Mouse (Mus musculus): ENCODE data around the gene Atp5l.

The Atp5l gene

DNA sequence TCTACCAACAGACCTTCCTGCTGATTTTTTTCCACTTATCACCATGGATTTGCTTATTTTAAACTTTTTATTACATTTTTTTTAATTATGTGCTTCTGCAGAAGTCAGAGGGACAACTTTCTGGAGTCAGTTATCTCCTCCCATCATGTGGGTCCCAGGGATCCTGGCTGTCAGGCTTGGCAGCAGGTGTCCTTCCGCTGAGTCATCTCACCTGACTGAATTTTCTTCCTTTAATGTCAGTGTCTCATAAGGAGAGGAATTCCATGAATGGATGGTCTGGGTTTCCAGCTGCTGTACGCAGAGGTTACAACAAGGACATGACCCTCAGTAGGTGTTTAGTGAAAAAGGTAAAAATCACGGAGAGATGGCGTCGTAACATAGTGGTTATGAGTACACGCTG, 29.3 kb downstream of the Atp5l start:
- DNase-seq: no peak

DNA sequence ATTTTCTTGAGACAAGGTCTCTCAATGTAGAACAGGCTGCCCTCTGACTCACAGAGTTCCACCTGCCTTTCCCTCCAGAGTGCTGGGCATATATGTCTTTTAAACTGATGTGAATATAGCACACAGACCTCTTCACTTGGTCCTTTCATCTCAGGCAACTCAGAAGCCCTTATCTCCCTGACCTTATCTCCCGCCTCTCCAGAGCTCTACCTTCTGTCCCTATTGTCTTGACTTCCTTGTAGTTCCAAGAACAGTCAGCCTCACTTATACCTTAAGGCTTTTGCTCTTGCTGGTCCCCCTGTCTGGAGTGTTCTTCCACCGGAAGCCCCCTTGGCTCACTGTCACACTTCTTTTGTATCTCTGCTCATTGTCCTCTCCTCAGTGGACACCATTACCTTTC, 30.4 kb downstream of the Atp5l start:
- no peak for DNase-seq

DNA sequence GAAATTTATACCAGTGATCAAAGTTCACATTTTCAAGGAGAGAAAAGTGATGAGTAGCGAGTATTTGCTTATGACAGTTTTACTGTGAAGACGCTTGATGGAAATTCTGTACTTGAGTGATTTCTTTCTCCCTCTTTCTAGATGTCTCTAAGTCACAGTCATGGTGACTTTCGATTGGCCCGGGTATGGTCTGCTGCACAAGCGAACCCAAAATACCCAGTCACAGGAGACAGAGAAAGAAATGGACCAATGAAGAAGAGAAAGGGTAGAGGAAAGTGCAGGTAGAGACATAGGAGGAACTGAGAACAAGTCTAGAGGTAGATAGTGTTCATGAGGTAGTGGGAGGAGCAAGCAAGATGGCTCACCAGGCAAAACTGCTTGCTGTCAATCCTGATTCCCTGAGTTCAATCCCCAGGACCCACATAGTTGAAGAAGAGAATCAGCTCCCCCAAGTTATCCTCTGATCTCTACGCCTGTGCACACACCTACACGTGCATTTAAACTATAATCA, 32.4 kb downstream of the Atp5l start:
- DNase-seq: no peak

DNA sequence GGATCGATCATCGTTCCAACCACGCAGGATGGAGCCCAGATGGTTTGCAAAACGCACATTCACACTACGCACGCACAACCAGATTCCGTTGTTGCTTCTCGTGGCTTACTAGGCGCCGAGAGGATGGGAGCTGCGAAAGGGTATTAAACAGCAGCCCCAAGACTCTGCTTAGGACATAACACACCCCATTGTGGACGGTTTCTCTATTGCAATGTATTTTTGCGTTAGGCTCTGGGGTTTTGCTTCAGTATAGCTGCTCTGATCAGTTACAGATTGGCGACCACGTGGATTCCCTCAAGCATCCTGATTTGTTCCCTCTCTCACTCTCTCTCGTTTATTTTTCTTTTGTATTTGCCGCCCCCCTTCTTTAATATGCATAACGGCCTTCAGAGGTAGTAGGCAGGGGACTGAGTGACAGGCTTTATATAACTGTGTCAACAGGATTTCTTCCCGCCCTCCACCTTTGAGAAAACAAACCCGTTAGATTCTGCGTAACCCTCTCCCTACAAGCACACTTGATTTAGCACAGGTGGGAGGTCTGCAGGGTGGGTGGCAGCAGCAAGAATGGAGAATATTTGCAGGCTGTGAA, 37.5 kb downstream of the Atp5l start:
- DNase-seq: no peak

DNA sequence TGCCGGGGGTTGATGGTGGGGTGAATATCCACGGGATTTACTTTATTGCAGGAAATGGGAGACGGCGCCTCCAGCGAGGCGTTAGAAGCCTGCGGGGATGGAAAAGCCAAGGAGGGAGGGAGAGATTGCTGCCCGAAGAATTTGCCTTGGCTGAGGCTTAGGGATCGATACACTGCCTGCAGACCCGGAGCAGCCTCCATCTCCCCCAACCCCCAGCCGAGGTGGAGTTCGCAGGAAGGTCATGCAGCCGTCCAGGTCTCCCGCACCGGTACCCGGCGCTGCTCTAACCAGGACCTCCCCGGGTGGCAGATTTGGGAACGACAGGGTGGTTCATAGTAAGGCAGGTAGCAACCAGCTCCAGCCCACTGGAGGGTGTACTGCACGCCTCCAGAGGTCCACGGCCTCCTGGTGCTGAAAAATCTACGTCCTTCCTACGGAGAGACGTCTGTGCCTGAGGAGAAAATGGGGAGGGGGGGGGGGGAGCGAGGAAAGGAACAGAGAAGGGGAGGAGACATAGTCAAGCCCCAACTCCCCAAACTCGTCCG, 38.0 kb downstream of the Atp5l start:
- DNase-seq: peak; percentile 50 to 57

DNA sequence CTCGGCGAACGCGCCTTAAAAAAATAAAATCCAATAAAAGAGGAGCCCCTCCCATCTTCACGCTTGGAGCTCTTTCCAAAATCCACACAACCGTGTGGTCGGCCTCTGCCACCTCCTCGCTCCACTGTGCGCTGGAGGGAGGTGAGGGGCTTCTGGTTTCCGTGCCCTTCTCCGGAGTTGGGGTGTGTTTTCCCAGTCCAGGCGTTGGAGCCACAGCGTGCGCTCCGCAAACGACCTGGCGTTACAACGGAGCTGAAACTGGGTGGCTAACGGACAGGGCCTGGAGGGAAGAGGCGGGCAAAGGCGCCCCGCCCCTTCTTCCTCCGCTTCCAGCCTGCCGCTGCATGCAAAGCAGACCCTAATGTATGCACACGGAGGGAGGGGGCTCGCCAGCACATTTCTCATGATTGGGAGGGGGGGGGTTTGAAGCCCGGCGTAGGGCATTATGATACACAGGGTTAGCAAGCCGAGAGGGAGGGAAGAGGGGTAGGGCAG, 38.6 kb downstream of the Atp5l start:
- DNase-seq: peak; percentile 77 to 86

DNA sequence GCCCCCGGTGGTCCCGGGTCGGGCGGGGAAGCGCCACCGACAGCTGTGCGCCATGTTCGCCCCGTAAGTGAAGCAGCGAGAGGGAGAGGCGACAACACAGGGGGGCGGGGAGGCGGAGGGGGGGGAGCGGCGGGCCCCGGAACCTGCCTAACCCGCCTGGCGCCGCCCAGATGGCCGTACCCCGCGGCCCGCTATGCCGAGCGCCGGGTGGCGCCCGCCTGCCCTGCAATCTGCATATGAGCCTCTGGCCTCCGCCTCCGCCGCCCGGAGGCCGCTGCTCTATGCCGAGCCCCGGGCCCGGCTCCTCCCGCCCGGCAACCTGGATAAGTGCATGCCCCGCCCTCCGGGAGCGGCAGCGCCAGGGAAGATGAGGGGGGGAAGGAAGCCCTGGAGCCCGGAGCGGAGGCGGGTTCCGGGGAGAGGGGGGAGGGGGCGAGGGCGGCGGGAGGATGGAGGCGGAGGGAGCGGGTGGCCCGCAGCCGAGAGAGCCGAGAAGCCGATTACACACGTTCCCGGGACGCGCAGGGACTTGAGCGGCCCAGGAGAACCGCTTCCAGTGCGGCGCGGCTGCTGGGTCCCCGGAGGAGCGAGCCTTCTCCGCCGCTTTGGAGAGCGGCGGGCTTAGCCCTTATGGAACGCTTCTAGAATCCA, 39.2 kb downstream of the Atp5l start, which contains the start of gene Kmt2a:
Kmt2a (minus strand) TSS at position 76 of the 651 bp plus-strand sequence.
- peak; percentile 99 for DNase-seq

DNA sequence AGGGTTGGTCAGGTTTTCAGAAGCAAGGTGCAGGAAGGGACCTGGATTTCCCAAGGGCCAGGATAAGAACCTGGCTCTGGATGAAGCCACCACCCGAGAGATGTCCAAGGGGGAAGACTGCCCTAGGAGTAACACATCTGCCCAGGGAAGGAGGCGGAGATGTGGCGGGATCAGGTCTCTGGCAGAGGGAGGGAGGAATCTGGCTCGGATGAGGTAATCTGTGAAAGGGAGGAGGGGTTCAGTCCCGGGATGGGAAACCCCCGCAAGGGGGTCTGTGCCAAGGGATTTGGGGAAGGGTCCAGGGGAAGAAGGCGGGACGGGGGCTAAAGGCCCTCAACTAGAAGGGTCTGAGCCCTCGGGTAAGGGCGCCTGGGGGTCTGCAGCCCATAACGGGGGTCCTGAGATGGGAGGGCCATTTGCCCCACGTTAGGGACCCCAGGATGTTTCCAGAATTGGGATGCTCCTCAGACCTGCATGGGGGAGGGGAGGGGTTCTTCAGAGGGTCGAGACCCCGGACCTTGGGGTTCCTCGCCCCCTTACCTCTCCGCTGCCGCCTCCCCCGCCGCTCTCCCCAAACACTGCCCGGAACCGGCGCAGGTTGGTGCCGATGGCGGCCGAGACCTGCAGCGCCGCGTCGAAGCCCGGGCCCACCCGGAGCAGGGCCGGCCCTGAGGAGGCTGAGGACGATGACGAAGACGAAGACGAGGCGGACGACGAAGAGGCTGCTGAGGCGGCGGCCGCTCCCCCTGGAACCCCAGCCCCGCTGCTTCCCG, 40.0 kb downstream of the Atp5l start:
- peak; percentile 33 to 39 for DNase-seq

DNA sequence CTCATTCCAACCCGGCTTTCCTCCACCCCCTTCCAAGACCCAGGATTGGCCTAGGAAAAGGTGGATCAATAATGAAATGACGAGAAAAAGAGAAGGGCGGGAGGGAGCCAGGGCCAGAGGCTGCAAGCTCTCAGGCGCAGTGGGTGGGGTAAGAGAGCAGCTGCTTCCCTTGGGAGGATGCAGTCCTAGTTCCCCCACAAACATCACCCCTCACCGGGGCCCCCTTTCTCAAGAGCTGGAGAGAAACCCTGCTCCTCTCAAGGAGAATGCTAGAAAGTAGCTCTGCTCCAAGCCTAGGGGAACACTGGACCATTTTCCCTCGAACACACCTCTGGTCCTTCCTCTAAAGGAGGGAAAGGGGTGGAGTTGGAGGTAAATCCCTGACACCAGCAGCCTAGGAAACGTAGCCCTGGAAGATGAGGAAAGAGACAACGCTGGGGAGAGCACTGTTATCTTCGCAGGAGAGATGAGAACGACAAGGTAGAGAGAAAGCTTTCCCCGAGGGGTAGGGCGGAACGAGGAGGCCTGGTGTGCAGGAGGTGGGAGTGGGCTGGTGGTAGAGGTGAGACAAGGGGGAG, 40.8 kb downstream of the Atp5l start:
- DNase-seq: peak in 1 of 2 experiments; percentile 15

DNA sequence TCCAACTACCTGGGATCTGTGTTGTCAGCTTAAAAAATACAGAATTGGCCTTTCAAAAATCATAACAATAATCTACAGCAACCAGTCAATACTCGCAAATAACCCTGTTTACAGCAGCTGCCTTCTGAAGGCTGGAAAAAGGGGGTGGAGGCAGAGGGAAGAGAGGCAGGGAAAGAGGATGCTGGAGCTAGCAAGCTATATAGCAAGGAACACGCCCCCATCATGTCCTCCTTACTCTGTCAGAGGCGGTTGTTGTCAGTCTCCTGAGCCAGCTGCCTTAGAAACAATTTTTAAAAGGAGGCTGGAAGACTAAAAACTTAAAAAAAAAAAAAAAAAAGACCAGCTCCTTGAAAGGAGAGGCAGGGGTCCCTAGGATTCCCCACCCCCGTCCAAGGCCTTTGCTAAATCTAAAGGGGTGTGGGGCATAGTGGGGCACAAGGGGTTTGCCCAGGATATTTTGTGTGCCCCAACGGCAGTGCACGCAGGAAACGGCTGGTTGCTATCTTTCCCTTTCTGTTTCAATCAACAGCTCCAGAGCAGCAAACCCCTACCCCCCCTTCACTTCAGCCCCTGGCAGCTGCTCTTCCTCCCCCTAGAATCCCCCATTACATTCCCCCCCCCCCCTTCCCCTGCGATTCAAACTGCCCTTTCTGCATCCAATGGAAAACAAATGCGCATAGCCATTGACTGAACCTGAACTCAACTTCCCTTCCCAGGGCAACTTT, 41.6 kb downstream of the Atp5l start:
- DNase-seq: no peak

DNA sequence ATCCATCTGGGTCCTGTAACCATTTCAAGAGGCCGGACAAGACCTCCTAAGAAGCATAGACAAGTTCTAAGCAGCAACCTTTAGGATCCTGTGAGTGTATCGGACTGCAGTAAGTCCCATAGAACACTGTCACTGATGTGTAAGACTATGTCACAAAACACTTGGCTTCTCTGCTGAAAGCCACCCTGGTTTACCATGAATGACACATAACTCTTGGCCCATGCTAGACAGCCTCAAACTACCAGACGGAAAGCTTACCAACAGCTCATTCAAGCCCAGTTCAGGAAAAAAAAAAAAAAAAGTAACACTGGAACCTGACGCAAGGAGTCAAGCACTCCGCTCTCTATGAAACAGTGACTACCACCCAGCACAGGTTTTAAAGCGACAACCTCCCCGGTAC, 42.9 kb downstream of the Atp5l start:
- DNase-seq: no peak

DNA sequence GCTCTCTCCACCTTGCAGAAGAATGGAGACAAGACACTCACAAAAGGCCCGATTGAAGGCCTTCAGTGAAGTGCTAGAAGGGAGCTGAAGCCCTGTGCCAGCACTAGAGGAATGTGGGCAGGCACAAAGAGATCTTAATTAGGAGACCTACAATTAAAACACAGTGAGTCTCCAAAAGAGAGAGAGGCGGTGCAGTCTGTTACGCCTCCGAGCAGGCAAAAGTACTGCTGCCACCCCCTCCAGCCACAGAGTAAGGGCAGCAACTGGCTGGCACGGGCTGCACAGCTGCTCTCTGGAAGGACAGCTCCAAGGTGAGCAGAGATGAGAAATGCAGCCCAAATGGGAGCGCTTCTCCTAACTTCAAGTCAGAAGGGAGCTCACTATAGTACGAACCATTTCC, 45.1 kb downstream of the Atp5l start:
- DNase-seq: no peak

DNA sequence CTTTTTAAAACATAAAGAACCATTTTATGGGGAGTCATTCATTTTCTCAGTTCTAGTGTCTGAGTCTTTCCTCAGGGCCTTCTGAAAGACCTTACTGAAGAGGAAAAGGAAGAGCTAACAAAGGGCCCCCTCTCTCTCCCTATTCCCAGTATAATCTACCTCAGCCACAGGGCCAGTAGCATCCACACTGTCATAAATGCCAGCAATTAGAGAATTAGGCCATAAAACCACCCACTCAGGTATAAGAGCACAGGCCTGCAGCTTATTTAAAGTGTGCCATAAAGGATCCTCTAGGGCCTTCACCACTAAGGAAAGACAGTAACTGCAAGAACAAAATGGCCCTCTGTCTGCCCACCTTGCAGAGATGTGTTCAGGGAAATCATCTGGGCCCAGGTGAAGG, 46.3 kb downstream of the Atp5l start:
- no peak for DNase-seq

DNA sequence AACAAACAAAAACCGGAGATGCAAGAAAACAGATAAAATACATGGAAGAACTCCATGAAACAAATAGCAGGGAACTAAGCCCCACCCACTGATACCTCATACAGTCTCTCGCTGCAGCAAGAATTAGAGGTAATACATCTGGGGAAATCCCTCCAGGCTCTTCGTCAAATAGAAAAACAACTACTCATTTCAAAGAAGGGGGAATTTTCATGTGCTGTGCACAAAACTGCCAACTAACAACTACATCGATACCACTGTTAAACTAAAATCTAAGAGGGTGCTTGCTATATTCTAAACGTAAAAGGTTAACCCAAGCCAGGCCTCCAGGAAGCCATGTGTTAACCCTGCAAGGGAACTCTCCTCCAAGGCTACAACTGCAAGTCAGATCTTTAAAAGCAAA, 46.9 kb downstream of the Atp5l start:
- no peak for DNase-seq

DNA sequence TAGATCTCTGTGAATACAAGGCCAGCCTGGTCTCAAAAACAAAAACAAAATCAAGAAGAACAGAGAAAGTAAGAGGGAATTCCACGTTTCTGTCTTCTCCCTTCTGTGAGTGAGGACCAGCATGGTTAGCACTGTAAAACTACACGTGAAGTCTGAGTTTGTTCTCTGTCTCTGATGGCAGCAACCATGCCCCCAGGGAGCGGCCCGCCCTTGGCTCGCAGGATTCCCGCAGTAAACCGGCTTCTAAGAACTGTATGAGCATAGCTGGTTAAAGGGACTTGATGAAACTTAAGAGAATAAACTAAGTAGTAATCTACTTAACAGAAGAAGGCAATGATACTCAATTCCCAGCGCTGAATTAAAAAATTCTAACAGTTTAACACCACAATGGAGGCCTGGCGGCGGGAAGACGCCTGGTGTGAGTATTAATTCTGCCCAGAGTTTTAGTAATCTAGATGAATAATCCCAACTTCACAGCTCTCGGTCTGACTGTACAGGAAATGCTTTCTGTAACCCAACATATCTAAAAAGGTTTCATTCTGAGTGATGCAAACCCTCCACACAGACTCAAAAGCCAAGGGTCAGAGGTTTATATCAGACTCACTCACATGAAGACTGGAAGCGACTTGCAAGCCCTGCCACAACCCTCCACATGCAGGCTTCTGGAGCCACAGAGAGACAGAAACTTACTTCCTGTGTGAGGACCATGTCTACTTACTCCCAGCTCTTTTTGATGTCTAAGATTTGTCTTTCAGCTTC, 52.0 kb downstream of the Atp5l start:
- no peak for DNase-seq

DNA sequence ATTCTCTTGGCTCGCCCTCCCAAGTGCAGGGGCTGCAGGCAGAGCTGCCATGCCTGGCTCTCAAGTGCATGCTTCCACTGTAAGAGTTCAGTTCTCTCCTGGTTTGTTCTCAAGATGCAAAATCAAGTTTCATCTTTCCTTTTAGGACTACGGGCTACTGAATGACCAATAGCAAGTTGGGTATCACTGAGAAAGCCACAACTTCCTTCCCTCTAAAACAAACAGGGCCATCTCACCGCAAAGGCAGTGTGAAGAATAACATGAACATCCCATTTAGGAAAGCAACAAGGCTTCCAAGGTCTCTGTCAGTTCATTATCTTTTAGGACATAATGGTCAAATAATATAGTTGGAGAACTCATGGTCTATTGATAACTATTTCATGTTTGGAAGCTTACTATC, 52.9 kb downstream of the Atp5l start:
- DNase-seq: no peak

DNA sequence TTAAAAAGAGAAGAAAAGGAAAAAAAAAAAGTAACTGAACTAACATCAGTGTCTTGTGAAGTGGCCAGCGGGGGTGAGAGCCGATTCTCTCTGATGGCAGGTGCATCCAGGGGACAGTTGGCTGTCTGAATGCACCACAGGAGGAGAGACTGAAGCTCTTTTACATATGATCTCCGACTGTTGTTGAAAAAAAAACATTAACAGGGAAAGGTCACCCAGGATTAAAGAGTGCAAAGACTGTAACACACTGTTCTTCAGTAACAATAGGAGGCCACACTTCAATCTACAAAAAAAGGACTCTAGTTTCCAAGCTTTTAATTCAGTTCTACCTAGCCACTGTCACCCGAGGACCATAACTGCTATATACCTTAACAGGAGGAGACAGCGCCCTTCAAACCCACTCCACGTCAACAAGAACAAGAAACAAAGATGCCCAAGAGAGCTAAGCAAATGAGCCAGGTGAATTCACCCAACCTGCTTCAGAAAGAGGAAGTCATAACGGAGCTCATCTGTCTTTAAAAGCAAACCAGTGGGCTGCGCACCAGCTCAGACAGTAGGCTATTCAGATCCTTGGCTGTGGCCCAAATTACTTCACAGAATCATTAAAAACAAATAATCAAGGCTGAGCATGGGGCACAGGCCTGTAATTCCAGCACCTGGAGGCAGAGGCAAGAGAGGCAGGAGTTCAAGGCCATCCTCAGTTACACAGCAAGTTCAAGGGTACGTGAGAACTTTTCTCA, 53.9 kb downstream of the Atp5l start:
- DNase-seq: no peak

Measured in lung, postnatal 4 days (tissue).